Mouse (Mus musculus) hindbrain, embryonic 11.5 days (tissue): Measurements from ENCODE around the gene Foxr2. TPM values are rescaled to one million over a fixed set of nuclear protein-coding genes. Genes with fewer than 3 reads are reported as not detected.
A peak's percentile ranks its signal among the peaks of the same experiment; 100 is the strongest.

Experiments used
- ATAC-seq: fragments of 200-750 bp; cut with Nextera tagmentation; 2 replicates; pipeline ENCODE4 v1.8.0; 2017; ENCODE audit warnings: mild to moderate bottlenecking, moderate TSS enrichment, moderate library complexity; ENCODE audit not compliant: low FRiP score
- DNase-seq: peaks from one replicate; pipeline ENCODE4 v3.0.0-alpha.2; 2015; ENCODE audit warnings: low spot score
- H3K27ac ChIP-seq: fragments of 300-500 bp; sonication (generic); 2 replicates; pipeline ENCODE4 v1.5.1; 2014; ENCODE audit warnings: mild to moderate bottlenecking, low read depth, low read length
- H3K27me3 ChIP-seq: fragments of 300-500 bp; sonication (generic); 2 replicates; pipeline ENCODE4 v1.6.1; 2014; ENCODE audit warnings: mild to moderate bottlenecking, low read length, moderate library complexity, mixed read lengths; ENCODE audit not compliant: control insufficient read depth, insufficient read depth
- H3K36me3 ChIP-seq: fragments of 300-500 bp; sonication (generic); 2 replicates; pipeline ENCODE4 v1.6.1; 2014; ENCODE audit warnings: mild to moderate bottlenecking, low read length, moderate library complexity, mixed read lengths; ENCODE audit not compliant: control insufficient read depth, insufficient read depth
- H3K4me1 ChIP-seq: fragments of 300-500 bp; sonication (generic); replicated peaks from 2 replicates; pipeline ENCODE4 v1.6.1; 2014; ENCODE audit warnings: low read length, mixed read lengths; ENCODE audit not compliant: control insufficient read depth, insufficient read depth
- H3K4me2 ChIP-seq: fragments of 300-500 bp; sonication (generic); replicated peaks from 2 replicates; pipeline ENCODE4 v1.6.1; 2014; ENCODE audit warnings: mild to moderate bottlenecking, low read depth, low read length
- H3K4me3 ChIP-seq: fragments of 300-500 bp; sonication (generic); 2 replicates; pipeline ENCODE4 v1.5.1; 2014; ENCODE audit warnings: low read depth, low read length
- H3K9ac ChIP-seq: fragments of 300-500 bp; sonication (generic); 2 replicates; pipeline ENCODE4 v1.6.1; 2014; ENCODE audit warnings: low read depth, low read length
- H3K9me3 ChIP-seq: fragments of 300-500 bp; sonication (generic); 2 replicates; pipeline ENCODE4 v1.6.1; 2016; ENCODE audit warnings: low read length; ENCODE audit not compliant: control insufficient read depth
- WGBS: fragments of 180-500 bp; shearing (Covaris S2); extraction: QIAGEN DNeasy Blood & Tissue Kit; methylation state at CpG from one replicate; pipeline ENCODE4 v1.1.7; 2014; 5-methylcytosine and 5-hydroxymethylcytosine counted together
- polyA plus RNA-seq: library from polyadenylated mRNA; unstranded; fragments of >200 nt; fragmentation: Nextera tagmentation; extraction: Ambion mirVana; gene quantifications from 2 replicates; pipeline ENCODE4 v1.2.1, GENCODE M21; 2014

The Foxr2 gene
- 0.26 and 0.35 TPM in 2 replicates for polyA plus RNA-seq

GRCm38 (mm10) chrX:153118486-153118885, at the start of gene Foxr2:
TSS of gene Foxr2 (plus strand) at chrX:153118786.
- Histone ChIP-seq H3K9ac (no peak within 1 kb of the TSS), H3K36me3 (no peaks in the 10 kb centered on the region), H3K9me3 (no peaks in the 10 kb centered on the region), H3K27ac (no peak within 1 kb of the TSS), H3K4me2 (no peak within 1 kb of the TSS), H3K27me3 (no peaks in the 10 kb centered on the region), H3K4me1 (no peaks in the 10 kb centered on the region), H3K4me3 (no peak within 1 kb of the TSS)
- 3% methylated on average over 2 of the region's 3 CpGs for WGBS
- DNase-seq, result no peak
- no peak for ATAC-seq

GRCm38 (mm10) chrX:153119013-153119412, 427 bp downstream of the Foxr2 start:
- H3K4me1 ChIP-seq, result no peaks in the 10 kb centered on the region
- no peaks in the 10 kb centered on the region for H3K27me3 ChIP-seq
- 31% methylated on average over 2 of the region's 2 CpGs for WGBS
- no peak overlapping the region for H3K4me3 ChIP-seq
- no peaks in the 10 kb centered on the region for H3K9me3 ChIP-seq
- H3K4me2 ChIP-seq, result no peak overlapping the region
- no peak overlapping the region for H3K27ac ChIP-seq
- H3K9ac ChIP-seq, result no peak overlapping the region
- H3K36me3 ChIP-seq, result no peaks in the 10 kb centered on the region
- ATAC-seq (no peak), DNase-seq (no peak)

GRCm38 (mm10) chrX:153139734-153140515, 21.3 kb downstream of the Foxr2 start, which contains the start of gene Rragb:
TSS of gene Rragb (plus strand) at chrX:153139981.
- no peak within 1 kb of the TSS for H3K27ac ChIP-seq
- H3K4me2 ChIP-seq, result peak within 1 kb of the TSS; percentile 47
- H3K36me3 ChIP-seq, result no peaks in the 10 kb centered on the region
- peak within 1 kb of the TSS; percentile 54 for H3K9ac ChIP-seq
- no peaks in the 10 kb centered on the region for H3K9me3 ChIP-seq
- peak within 1 kb of the TSS; percentile 47 for H3K4me3 ChIP-seq
- no peaks in the 10 kb centered on the region for H3K27me3 ChIP-seq
- peak; percentile 81 for DNase-seq
- no peaks in the 10 kb centered on the region for H3K4me1 ChIP-seq
- peak; percentile 96 for ATAC-seq
- WGBS, result 15% methylated on average over 47 of the region's 47 CpGs

GRCm38 (mm10) chrX:153142656-153143055, 24.1 kb downstream of the Foxr2 start:
- ATAC-seq, result no peak
- H3K27ac ChIP-seq, result no peak overlapping the region
- WGBS, result 60% methylated on average over 3 of the region's 3 CpGs
- DNase-seq, result no peak
- no peaks in the 10 kb centered on the region for H3K36me3 ChIP-seq
- no peak overlapping the region for H3K4me2 ChIP-seq
- no peaks in the 10 kb centered on the region for H3K27me3 ChIP-seq
- H3K4me1 ChIP-seq, result no peaks in the 10 kb centered on the region
- no peaks in the 10 kb centered on the region for H3K9me3 ChIP-seq
- H3K9ac ChIP-seq, result no peak overlapping the region
- H3K4me3 ChIP-seq, result no peak overlapping the region

GRCm38 (mm10) chrX:153151766-153152165, 33.2 kb downstream of the Foxr2 start:
- 0% methylated on average over 1 of the region's 1 CpGs for WGBS
- Histone ChIP-seq H3K4me2 (no peak overlapping the region), H3K27ac (no peak overlapping the region), H3K4me1 (no peaks in the 10 kb centered on the region), H3K27me3 (no peaks in the 10 kb centered on the region), H3K9me3 (no peaks in the 10 kb centered on the region), H3K4me3 (no peak overlapping the region), H3K9ac (no peak overlapping the region), H3K36me3 (no peaks in the 10 kb centered on the region)
- DNase-seq, result no peak
- no peak for ATAC-seq

- DNase-seq (peak; percentile 18), ATAC-seq (no peak)
- WGBS, result 60% methylated on average over 3 of the region's 3 CpGs
- no peak overlapping the region for H3K27ac ChIP-seq
- no peaks in the 10 kb centered on the region for H3K9me3 ChIP-seq
- H3K4me2 ChIP-seq, result no peak overlapping the region
- H3K4me3 ChIP-seq, result no peak overlapping the region
- H3K9ac ChIP-seq, result no peak overlapping the region
- no peaks in the 10 kb centered on the region for H3K27me3 ChIP-seq
- H3K4me1 ChIP-seq, result no peaks in the 10 kb centered on the region
- no peaks in the 10 kb centered on the region for H3K36me3 ChIP-seq
These were observed 36.7 kb downstream of the Foxr2 start for GRCm38 (mm10) chrX:153155322-153155721.

- no peaks in the 10 kb centered on the region for H3K27me3 ChIP-seq
- H3K4me2 ChIP-seq, result no peak overlapping the region
- DNase-seq (peak; percentile 2), ATAC-seq (no peak)
- H3K27ac ChIP-seq, result no peak overlapping the region
- H3K4me3 ChIP-seq, result no peak overlapping the region
- no peaks in the 10 kb centered on the region for H3K9me3 ChIP-seq
- no peaks in the 10 kb centered on the region for H3K36me3 ChIP-seq
- no peak overlapping the region for H3K9ac ChIP-seq
- 8% methylated on average over 1 of the region's 1 CpGs for WGBS
- no peaks in the 10 kb centered on the region for H3K4me1 ChIP-seq
These were observed 56.2 kb downstream of the Foxr2 start for GRCm38 (mm10) chrX:153174786-153175185.

- H3K4me2 ChIP-seq, result no peak overlapping the region
- H3K9me3 ChIP-seq, result no peaks in the 10 kb centered on the region
- no peaks in the 10 kb centered on the region for H3K36me3 ChIP-seq
- ATAC-seq (no peak), DNase-seq (no peak)
- H3K27me3 ChIP-seq, result no peaks in the 10 kb centered on the region
- 91% methylated on average over 2 of the region's 2 CpGs for WGBS
- H3K4me1 ChIP-seq, result no peaks in the 10 kb centered on the region
- no peak overlapping the region for H3K9ac ChIP-seq
- no peak overlapping the region for H3K4me3 ChIP-seq
- H3K27ac ChIP-seq, result no peak overlapping the region
These were observed 63.6 kb downstream of the Foxr2 start for GRCm38 (mm10) chrX:153182221-153182620.
